Mouse (Mus musculus) right cerebral cortex, postnatal 14 days (tissue): ENCODE measurements at regions not wholly inside any gene's neighbourhood (a gene's known extent, or its start where the extent isn't known, plus 50 kb on each side); places are given as distances from the start of the nearest gene placed in this dataset.

ENCODE experiments used
- DNase-seq: peaks from one replicate; pipeline ENCODE4 v3.0.0; 2022

GRCm38 (mm10) chr15:96185901-96186300 is 101.4 kb upstream of the Arid2 start:
- no peak for DNase-seq

- no peak for DNase-seq
These were observed 97.8 kb upstream of the Arid2 start for GRCm38 (mm10) chr15:96189551-96189950.

- DNase-seq, result no peak
These were observed 89.9 kb upstream of the Arid2 start for GRCm38 (mm10) chr15:96197413-96197812.

GRCm38 (mm10) chr15:96197932-96198331 is 89.4 kb upstream of the Arid2 start:
- DNase-seq, result no peak

GRCm38 (mm10) chr15:96201273-96201672 is 86.0 kb upstream of the Arid2 start:
- no peak for DNase-seq

GRCm38 (mm10) chr15:96201701-96202460 is 85.4 kb upstream of the Arid2 start:
- no peak for DNase-seq

- DNase-seq, result no peak
These were observed 83.1 kb upstream of the Arid2 start for GRCm38 (mm10) chr15:96204187-96204586.

GRCm38 (mm10) chr15:96204623-96205022 is 82.7 kb upstream of the Arid2 start:
- DNase-seq, result no peak

- DNase-seq, result no peak
These were observed 76.5 kb upstream of the Arid2 start for GRCm38 (mm10) chr15:96210721-96211400.

GRCm38 (mm10) chr15:96213541-96214312 is 73.6 kb upstream of the Arid2 start:
- no peak for DNase-seq

GRCm38 (mm10) chr15:96217896-96218295 is 69.4 kb upstream of the Arid2 start:
- no peak for DNase-seq

- DNase-seq, result no peak
These were observed 67.6 kb upstream of the Arid2 start for GRCm38 (mm10) chr15:96219746-96220145.

- no peak for DNase-seq
These were observed 55.3 kb upstream of the Arid2 start for GRCm38 (mm10) chr15:96231969-96232368.

- DNase-seq, result no peak
These were observed 54.2 kb upstream of the Arid2 start for GRCm38 (mm10) chr15:96233113-96233512.

- no peak for DNase-seq
These were observed 52.5 kb upstream of the Arid2 start for GRCm38 (mm10) chr15:96234783-96235182.
